Mouse (Mus musculus) gastrocnemius, adult 8-10 months (tissue): ENCODE results near the gene Ust. TPM values are rescaled to one million over a fixed set of nuclear protein-coding genes. Genes with fewer than 3 reads are reported as not detected.

Experiments
- DNase-seq, 2 experiments: peaks; one replicate each; pipeline ENCODE4 v3.0.0; 2022; ENCODE audit warnings: low spot score in 2 of 2
- total RNA-seq, 4 experiments: library from RNA; stranded (reverse); gene quantifications; 2 replicates each; pipeline ENCODE4 v1.2.4; 2022

Ust gene
- total RNA-seq, 4 experiments from 2014 or later: 0.68 to 1.7 (median 1.2) TPM

DNA sequence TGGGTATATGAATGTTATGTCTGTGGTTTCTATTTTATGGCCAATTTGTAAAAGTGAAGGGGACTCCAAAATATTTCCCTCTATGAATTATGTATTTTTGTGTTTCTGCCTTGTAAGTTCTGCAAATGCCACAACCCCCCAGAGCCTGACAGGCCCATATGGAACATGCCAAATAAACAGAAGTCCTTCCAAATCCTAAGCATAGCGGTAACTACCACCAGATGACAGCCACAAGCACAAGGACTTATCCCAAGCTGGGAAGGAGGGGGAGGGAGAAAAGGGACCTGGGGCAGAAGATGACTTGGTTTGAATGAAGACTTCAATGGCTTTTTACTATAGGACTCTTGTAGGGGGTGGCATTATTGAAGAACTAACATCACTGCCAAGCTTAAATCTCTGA lies 182.0 kb downstream of the Ust start:
- DNase-seq: no peak

DNA sequence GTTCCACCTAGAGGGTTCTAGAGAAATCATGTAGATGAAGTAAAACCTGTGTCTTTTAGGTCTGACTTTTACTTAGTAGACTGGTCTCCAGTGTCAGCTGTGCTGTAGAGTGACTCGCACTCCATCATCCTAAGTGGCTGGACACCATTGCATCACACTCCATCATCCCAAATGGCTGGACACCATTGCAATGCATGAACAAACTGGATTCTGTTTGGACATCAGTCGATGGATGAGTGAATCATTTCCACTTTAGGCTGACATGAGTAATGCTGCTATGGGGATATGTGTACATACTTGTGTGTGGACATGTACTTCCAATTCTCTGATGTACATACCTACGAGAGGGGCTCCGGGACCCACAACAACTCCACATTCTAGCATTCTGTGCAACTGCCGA lies 187.7 kb downstream of the Ust start:
- no peak for DNase-seq

DNA sequence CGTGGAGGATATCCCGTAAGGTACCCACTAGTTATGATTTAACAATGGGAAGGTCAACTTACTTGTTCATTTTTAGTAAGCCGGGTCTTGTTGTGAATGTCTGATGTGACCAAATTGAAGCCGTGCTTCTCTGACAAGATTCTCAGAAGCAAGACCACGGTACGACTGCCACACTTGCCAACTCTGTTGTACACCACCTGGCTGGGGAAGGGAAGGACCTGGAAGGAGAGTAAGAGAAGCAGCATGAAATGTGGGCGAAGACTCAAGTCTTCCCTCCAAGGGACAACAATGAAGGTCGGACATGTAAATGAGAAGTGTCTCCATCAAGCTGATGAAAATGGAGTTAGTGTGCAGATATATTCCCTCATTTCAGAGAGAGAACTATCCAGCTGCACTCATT lies 188.6 kb downstream of the Ust start:
- no peak for DNase-seq

DNA sequence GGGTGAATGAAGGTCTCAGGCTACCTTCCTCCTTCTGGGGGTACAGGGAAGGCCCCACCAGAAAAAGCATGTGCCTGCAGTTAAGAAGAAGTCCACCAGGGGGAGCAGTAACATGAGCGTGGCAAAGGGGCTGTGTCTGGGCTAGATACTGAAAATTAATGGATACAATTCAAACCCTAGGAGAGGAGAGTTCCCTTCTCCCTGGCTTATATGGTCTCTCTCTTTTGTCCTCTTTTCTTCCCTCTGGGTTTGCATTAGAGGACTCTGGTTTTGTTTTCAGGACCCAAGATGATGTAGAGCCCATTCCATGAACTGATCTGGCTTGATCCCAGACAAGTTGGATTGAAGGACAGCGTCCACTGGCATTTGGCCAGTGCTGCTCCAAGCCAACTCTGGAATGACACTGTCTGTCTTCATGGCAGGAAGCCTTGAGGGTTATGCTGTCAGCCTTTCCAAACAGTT lies 195.3 kb downstream of the Ust start:
- DNase-seq: peak; percentile 15 to 36

DNA sequence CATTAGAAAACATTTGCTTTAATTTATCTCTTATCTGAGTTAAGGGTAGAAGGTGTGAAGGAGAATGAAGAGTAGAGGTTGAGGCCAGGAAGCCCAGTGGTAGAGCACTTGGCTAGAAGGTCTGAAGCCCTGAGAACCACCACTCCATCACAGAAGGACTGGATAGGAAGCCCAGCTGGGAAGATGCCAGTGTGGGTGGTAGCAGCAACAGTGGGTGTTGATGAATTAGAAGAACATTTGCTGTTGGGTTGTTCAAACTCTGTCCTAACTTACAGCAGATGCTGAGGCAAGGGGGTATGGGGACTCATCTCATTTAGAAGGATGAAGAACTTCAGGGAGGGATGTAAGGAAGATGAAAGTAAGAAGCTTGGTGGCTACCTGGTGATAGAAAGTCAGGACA lies 197.9 kb downstream of the Ust start:
- DNase-seq: no peak

DNA sequence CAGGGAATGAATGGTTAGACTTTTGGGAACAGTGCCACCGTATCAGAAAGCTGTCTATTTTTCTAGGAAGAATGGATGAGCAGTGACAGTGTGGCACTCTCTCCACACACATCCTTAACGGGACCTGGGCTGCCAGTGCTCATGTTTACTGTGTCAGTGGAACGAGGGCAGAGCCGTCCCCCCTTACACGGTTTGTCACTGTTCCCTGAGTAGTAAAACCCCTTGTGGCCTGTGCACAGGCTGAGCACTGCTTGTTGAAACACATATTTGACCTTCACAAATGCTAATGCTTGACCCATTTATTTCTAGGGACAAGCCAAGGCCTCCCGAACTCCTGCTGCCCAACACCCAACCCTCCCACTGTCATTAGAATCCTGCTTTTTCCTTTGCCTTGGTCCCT lies 209.2 kb downstream of the Ust start:
- DNase-seq: no peak

DNA sequence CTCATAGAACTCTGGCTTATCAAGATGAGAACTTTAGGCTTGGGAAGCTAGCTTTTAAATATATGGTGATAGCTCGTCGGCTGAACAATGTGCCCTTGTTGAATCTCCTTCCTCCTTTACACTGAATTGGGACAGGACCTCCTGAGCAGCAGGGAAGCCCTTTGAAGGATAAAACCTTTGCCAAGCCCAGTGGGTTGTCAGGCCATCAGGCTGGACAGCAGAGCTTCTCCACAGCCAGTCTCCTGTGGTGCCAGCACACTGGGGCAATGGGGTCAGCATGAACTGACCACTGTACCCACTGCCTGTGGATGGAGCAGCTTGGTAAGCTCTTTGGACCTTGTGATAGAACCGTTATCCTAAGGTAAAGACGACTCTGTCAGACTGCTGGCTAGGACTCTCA lies 214.4 kb downstream of the Ust start:
- no peak for DNase-seq

DNA sequence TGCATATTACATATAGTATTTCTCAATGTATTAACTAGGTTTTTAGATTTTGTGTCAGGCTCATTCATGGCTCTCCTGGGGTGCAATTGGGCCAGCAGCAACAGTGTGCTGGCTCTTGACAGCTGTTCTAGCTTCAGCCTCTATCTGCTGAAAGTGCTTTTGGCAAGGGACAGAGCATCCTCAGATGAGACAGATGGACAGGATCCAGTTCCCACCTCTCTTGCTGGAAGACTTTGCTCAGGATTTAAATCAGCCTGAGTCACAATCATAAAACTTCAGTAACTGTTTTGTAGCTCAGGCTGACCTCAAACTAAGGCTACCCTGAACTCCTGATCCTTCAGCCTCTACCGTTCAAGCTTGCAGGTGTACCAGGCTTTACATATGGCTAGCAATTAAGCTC lies 219.5 kb downstream of the Ust start:
- DNase-seq: no peak

DNA sequence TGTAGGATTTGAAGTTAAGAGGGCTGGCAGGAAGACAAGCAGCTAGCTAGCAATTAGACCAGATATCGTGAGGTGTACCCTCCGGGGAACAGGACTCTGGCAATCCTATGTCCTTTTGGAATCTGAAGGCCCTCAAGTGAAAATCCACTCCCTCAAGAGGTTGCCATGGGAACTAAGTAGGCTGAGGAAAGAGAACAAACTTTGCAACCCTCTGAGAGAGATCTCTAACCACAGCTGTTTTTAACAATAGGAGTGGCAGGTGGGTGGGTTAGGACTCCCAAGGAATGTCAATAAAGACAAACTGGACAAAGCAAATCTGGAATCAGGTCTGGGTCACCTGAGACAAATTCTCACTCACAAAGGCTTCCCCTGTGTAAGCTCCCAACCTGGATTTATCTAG lies 221.4 kb downstream of the Ust start:
- no peak for DNase-seq

DNA sequence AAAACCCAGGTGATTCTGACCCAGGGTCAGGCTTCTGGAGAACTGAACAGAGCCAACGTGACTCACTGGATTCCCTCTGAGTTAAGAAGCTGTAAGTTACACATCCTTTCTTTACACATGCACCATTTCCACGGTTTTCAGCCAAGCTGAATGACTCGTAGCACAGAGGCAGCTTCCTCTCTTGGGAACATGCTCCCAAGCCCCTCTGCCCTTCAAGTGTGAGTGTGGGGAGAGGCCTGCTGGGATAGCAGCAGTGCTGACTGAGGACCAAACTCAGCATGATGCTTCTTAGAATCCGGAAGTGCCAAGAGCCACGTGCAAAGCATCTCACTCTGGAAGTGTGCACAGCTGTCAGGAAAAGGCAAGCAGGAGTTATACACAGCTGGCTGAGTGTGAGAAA lies 228.0 kb downstream of the Ust start:
- no peak for DNase-seq

DNA sequence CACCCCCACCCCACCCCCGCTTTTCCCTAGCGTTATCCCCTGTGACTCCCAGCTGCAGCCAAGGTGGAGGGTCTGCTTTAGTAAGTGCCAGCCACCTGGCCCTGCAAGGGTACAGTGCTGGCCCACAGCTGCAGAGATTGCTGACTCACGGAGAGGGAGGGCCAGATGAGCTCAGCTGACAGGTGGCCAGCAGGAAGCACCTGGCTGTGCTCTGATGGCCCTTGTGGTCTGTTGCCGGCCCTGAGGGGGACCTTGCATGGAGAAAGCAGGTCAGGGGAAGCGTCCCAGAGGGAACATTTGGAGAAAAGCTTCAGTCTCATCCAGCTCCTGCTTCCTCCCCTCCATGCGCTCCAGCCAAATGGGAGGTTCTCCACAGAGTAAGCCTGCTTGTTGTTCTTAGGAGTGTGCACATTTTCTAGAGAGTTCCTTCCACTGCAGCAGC lies 231.3 kb downstream of the Ust start:
- DNase-seq: peak; percentile 39 to 71

DNA sequence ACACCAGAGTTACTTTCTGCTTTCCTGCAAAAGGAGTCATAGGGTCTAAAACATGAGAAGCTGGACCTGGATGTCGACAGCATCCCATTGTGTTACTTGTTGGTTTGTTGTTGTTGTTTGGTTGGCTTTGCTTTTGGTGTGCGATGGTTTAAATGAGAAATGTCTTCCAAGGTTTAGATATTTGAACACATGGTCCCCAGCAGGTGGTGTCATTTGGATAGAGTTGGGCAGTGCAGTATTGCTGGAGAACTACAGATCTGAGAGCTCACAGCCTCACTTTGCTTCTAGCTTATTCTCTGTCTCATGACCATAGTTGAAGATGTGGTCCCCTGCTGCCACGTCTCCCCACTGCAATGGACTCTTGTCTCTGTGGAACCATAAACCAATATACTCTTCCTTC lies 234.6 kb downstream of the Ust start:
- DNase-seq: no peak

DNA sequence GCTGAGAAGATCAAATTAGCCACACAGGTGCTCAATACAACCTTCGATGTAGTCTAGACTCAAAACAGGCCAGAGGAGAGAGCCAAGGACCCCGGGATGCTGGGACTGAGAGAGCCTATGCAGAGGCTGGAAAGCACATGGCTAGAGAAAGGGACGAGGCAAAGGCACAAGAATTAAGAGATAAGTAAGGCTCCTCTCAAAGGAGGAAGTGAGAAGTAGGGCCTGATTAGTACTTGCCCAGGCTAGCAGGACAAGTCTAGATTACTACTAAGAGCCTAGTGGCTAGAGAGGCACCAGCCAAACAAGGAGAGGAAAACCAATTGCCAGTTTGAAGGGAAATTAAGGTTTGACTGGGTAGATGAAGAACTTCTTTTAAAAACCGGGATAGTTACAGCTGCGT lies 241.5 kb downstream of the Ust start:
- DNase-seq: no peak

DNA sequence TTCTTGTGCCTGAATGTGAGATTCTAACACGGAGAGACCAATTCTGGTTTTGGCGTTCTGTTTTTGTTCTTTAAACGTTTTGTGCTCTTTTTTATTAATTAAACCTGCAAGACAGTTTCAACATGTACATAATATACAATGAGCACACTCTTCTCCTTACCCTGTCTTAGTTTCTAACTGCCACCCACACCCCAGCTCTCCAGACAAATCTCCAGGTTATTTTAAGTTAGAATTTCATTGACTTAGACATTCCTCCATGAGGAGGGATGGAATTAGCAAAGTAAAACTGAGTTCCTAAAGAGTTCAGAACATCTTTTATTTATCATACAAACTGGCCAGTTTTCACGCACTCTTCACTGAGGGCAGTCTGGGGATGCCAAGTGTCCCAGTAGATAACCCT lies 248.9 kb downstream of the Ust start:
- no peak for DNase-seq

DNA sequence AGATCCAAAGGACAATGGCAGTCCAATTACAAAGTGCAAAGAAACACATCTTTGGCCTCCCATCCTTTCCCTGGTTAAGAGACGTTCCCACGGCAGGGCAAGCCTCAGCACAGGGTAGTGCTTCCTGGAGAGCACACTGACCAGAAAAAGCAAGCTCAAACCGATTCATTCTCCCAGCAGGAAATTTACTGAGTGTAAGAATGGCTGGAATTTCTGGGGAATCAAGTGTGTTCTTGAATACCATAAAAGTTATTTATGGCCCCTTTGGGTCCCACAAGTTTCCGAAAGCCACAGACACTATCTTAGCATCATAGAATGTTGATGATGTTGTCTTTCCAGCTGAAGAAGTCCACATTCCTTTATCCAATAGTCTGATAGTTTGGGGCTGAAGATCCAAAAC lies 258.9 kb downstream of the Ust start:
- no peak for DNase-seq

DNA sequence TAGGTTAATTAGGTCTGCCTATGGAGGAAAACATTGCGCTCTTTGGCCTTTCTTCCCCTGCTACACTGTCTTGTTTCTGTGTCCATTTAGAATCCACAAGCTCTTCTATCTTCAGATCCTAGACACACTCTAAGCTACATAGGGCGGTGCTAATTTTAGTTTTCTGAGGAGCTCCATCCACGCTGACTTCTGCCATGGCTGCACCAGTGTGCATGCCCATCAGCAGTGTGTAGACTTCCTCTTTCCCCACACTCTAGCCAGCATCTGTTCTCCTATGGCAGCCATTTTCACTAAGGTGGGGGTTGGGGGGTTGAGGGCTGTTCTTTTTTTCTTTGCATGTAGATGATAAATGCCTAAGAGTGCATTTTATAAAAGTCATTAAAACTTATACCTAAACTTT lies 268.6 kb downstream of the Ust start:
- DNase-seq: no peak

DNA sequence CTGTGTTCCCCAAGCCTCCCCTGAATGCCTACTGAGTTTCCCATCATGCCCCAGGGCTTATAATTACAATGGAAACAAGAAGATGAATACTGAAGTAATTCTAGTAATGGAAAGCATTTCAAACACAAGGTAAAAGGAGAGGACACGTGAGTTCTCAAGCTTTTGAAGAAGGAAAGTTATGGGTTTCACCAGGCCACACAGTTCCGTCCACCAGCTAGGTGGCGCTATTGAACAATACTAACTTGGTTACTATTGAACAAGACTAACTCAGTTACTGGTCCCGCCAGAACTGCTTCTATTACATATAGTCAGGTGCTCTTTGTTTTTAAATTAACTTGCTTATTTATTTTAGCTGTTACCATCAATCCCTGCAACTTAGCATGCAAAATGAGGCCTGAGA lies 276.3 kb downstream of the Ust start:
- peak in 1 of 2 experiments; percentile 23 for DNase-seq

DNA sequence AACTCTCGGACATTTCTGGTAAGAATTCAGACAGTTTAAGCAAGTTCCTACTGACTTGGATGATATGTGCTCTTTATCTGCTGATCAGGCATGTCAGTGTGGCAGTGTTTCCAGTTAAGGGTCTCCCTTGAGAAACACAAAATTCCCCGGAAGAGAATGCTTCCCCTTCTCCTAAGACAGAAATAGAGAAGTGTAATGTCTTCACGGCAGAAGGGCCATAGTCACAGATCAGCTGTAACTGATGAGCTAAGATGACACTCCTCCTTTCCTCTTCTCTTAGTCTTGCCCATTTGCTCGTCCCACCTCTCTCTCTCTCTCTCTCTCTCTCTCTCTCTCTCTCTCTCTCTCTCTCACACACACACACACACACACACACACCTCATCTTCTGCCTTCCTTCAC lies 277.9 kb downstream of the Ust start:
- no peak for DNase-seq

DNA sequence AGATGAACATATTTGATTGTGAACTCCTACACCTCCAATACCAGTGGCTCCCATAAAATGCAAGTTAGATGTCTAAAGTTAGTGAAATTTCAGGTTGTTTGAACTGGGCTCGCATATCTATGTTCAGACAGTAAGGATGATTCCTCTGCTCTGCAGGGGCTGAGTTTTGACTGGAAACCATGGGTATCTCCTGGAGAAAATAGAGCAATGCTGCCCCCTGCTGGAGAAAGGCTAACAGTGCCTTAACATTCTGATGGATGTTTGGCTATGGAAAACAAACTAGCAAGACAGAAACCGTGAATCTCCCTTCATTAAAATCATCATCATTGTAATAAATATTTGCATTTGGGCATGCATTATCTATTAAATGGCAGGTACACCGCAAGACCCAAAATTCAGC lies 278.4 kb downstream of the Ust start:
- peak in 1 of 2 experiments; percentile 17 for DNase-seq

DNA sequence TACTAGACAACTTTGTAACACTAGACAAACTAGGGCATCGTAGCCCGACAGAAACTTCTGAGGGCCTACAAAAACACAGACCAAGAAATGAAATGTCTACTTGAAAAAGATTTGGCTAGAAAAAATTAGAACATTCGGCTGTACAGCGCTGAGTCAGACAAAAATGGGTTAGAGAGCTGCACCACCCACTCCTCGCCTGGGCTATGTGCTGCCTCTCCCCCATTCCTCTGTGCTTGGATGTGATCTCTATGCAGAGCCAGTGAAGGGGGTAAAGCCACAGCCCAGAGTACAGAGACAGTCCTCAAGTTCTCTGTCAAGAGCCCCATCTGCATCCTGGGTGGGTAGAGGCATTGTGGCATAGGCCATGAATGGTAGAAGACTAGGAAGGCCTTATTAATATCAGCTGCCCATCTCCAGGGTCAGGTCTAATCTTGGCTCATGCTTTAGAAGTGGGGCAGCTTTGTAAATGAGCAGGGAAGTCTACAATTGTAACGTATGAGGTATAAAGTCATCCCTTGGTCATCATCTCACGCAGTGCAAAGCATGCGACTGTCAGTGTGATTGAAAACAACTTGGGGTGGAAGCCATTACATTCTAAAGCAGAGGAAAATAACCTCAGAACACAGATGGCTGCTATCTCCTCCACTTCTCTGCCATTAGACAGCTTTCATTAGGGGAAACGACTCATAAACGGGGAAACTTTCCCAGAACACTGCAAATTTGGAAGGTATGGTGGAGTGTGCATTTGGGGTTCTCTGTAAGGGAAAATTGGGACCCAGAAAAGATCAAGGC lies 281.6 kb downstream of the Ust start:
- no peak for DNase-seq

DNA sequence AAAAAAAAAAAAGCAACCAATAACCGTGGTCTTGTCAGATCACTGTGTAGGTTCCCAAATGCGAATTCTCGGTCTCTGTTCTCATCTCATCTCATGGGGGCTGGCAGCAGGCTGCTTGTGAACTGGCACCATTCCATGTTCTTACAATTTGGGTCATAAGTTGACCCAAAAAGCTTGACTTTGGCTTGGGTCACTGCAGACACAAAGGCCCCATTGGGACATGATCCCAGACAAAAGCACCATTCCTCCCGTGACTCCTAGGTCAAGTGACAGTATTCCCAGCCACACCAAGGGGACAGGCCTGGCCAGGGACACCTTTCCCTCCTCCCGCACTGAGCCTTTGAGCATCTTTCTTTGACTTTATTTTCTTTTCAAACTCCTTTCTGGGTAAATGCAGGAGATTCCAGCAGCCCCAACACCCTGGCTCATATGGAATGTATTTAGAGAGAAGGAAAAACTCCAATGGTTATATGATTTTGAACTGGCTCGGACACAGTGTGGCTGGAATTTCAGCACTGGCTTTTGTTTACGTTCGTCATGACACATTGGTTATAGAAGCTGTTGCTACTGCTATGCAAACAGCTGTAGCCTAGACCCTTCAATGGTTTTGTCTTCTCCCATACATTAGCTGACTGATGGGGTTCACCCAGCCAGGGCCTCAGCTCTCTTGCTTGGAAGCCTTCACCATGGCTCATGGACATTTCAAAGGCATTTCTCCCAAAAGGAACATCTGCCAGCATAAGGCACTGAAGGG lies 285.3 kb downstream of the Ust start:
- DNase-seq: no peak

DNA sequence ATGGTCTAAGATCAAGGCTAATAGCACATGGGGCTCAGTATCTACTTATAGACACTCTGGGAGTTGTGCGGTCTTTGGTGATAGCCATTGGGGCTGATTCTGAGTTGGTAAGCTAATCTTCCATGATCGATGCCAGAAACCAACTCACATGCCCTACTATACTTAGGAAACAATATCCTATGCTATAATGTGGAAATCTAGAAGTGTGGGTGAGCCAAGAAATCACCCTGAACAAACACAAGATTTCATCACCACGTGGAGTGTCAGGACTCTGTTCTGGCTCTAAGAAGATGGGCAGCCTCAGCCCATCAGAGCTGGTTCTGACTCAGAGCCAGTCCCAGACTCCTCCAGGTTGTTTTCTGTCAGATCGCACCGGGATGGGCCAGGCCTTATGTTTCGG lies 286.1 kb downstream of the Ust start:
- DNase-seq: no peak

DNA sequence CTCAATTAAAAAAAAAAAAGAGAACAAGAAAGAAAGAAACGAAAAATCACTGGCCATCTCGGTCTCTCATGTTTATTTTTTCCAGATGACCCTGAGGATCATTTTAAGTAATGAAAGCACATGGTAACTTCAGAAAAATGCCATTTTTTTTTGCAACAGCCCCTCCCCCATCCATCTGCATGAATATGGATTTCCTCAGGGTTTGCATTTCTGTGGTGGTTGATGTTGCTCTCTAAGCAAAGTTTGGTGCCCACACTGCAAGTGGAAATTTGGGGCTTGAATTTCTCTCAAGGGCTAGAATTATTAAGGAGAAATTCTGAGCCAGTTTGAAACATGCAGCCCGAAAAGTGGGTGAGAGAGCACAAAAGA lies 290.3 kb downstream of the Ust start:
- no peak for DNase-seq
